Mouse (Mus musculus): Measurements from ENCODE around the gene Ddx17. TPM values are rescaled to one million over a fixed set of nuclear protein-coding genes. Genes with fewer than 3 reads are reported as not detected.

The Ddx17 gene
- total RNA-seq (2023) = 317 TPM

DNA sequence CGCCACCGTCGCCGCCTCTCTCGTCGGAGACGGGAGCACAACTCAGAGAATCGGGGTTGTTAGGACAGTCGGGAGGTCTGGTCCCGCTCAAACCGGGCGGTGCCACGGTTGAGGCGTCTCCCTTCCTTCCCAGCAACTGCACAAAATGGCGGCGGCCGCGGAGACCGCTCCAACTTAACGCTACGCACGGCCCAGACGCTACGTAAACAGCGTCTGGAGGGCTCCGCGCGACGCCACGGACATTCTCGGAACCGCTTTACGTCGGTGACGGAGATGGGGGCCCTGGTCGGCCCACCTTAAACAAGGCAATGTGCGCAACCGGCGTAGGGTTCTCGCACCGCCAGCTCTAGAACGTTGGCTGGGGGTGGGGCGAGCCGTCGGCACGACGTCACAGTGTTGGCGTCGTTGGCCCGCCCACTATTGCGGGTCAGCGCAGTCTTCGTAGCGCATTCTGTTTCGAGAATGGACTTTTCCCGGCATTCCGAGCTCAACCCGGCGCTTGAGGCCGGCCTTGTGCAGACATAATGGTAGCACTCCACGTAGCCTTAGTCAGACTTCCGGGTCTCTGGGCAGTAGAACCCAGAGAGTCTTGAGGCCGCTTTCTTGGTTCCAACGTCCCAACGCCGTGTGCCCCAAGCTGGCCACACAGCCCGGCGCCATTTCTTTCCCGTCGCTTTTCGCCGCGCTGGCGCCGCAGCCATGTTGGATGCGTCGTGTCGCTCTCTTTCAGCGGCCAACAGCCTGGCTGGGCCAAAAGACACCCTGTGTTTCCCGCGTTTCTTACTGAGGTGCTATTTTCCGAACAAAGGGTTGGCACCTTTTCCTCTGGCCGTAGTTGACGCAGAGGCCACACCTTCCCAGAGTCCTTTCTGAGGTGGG is at the start of gene Ddx17:
Gene Ddx17, minus strand, starts transcription at position 332 of the 879 bp plus-strand sequence.

DNA sequence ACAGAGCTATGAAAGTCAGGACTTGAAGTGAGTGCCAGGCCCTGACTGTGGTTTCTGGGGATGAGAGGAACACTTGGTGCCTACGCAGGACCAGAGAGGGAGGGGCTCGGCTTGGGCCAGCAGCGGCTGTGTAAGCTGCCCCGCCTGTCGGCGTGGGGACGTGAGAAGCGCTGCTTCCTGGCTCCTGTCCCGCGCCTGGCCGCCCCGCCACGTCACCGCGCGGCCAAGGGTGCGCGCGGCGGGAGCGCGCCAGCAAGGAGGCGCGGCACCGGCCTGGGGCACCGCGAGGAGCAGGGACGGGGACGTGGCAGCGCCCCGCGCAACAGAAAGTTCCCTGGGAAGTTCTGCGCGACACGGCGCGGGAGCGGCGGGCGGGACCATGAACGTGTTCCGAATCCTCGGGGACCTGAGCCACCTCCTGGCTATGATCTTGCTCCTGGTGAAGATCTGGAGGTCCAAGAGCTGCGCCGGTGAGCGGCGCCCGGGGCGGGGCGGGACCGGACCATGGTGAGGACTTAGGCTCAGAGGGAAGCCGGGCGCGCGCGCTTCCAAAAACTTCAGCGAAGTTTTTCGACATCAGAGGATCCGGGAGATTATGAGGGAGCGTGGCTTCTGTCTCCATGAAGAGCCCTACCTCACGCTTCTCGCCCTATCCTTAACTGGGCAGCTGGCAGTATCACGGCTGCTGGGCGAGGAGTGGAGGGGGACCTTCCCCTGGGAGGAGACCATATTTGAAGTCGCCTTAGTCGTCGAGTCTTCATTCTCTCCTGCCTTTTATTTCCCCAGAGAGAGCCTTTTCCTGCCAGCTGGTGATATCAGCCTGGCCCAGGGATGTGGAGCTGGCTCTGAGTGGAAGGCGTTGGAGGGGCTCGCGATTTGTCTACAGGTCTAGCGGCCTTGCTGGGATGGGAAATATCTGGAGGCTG is 30.1 kb downstream of the Ddx17 start, which contains the start of gene Kdelr3:
Gene Kdelr3, plus strand, starts transcription at position 241 of the 926 bp plus-strand sequence.

GRCm38 (mm10) chr15:79504707-79505452 is 41.7 kb downstream of the Ddx17 start, which contains the start of gene Kcnj4:
Gene Kcnj4 (minus strand): TSS chr15:79505241.

Other genes with a start within 250 kb of the Ddx17 start
- gene Pla2g6, start 218.4 kb downstream of the Ddx17 start, total RNA-seq (2023) = 13.1 TPM
- 241 TPM for gene Maff, start 200.1 kb downstream of the Ddx17 start, total RNA-seq (2023)
- 46.1 TPM for gene Tmem184b, start 143.2 kb downstream of the Ddx17 start, total RNA-seq (2023)
- gene Csnk1e, start 91.2 kb downstream of the Ddx17 start, total RNA-seq (2023) = 100 TPM
- not detected for gene Kcnj4, start 41.5 kb downstream of the Ddx17 start, total RNA-seq (2023)
- not detected for gene Kdelr3, start 30.3 kb downstream of the Ddx17 start, total RNA-seq (2023)
- gene Dmc1, start 58.4 kb upstream of the Ddx17 start, total RNA-seq (2023) = not detected
- gene Fam227a, start 112.2 kb upstream of the Ddx17 start, total RNA-seq (2023) = 0.21 TPM
- gene Cby1, start 112.5 kb upstream of the Ddx17 start, total RNA-seq (2023) = 4.8 TPM
- 104 TPM for gene Tomm22, start 124.1 kb upstream of the Ddx17 start, total RNA-seq (2023)
- 28.1 TPM for gene Josd1, start 141.2 kb upstream of the Ddx17 start, total RNA-seq (2023)
- 133 TPM for gene Gtpbp1, start 144.1 kb upstream of the Ddx17 start, total RNA-seq (2023)
- 409 TPM for gene Sun2, start 195.8 kb upstream of the Ddx17 start, total RNA-seq (2023)
- 6.2 TPM for gene Dnal4, start 231.1 kb upstream of the Ddx17 start, total RNA-seq (2023)

All from CD4-positive naive resting alpha-beta T cell, adult 76 days (primary cell).